Mouse (Mus musculus) inflammation-experienced regulatory T-cells, adult 6 months (primary cell): Measurements from ENCODE around the gene Olfr1337. TPM values are rescaled to one million over a fixed set of nuclear protein-coding genes. Genes with fewer than 3 reads are reported as not detected.
"Not testable (repeated sequence)": the region's sequence is repeated elsewhere in the genome, so short reads cannot be mapped to it uniquely, and the experiment has no call there.

Source experiments
- ATAC-seq: one replicate; pipeline ENCODE4 v1.8.0; 2017
- polyA plus RNA-seq, 3 experiments: library from polyadenylated mRNA; unstranded; fragments of 100-300 nt; shearing (Covaris generic); gene quantifications; one replicate each; pipeline ENCODE4 v1.2.1; 2017

Gene Olfr1337
- polyA plus RNA-seq: not detected

DNA sequence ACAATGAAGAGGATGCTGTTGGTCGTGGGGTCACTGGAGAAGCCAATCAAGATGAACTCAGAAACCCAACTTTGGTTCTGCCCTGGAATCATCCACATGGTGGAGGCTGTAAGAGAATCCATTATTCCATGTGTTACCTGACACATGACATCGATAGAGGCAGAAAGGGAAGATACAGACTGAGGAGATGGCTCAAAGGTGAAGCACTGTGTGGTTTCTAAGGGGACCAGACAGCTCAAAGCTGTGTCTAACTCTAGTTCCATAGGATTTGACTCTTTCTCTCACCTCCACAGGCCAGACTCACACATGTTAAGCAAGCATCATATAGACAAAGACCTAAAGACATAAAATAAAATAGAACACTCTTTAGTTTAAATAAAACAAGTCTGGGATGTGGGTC lies at the start of gene Olfr1337:
Gene Olfr1337 (minus strand): TSS at position 101 of the 400 bp plus-strand sequence.
- ATAC-seq: no peak

DNA sequence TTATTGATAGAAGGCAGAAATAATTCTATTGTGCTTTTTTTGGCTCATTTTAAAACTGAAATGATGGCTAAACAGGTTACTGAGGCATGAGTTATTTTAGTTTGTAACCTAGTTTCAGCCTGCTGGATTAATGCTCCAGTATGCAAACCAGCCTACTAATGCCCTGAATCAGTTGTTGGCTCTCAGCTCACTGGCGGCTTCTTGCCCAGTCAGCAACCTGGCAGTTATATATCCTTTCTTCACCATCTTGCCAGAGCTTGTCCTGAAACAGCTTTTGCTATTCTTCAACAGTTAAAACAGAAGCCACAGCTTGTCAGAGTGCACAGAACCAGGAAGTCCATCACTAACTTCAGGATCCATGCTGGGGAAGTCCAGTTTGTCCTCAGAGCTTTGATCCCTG lies 36.5 kb upstream of the Olfr1337 start:
- no peak for ATAC-seq

DNA sequence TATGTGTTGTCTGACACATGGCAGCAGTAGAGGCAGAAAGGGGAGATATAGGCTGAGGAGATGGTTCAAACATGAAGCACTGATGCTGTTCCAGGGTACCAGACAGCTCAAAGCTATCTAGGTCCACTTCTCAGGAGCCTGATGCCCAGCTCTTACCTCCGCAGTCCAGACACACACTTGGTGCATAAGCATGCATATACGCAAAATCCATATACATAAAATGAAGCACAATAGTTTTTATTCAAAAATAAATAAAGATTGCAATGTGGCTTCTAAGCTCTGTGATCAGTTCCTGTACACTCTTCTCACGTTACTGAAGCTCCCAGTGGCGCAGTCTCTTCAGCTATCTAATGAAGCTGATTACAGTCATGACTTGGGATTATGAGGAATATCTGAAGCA lies 27.5 kb upstream of the Olfr1337 start, which contains the start of gene Olfr1335:
Gene Olfr1335 (minus strand): TSS at position 101 of the 400 bp plus-strand sequence.
- no peak for ATAC-seq

DNA sequence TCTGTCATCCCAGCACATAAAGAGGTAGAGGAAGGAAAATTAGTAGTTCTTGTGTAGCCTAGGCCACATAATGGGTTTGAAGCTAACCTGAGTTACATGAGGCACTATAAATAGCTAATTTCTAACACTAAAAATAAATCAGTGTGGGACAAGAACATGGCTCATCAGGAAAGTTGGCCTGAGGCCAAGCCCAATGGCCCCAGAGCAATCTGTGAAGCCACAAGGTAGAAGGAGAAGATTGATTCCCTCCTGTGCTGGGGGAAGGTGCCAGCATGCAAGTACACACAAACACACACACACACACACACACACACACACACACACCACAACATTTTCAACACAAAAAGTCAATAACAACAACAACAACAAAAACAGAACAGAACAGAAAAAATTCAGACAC lies 10.4 kb upstream of the Olfr1337 start:
- ATAC-seq: not testable (repeated sequence)

DNA sequence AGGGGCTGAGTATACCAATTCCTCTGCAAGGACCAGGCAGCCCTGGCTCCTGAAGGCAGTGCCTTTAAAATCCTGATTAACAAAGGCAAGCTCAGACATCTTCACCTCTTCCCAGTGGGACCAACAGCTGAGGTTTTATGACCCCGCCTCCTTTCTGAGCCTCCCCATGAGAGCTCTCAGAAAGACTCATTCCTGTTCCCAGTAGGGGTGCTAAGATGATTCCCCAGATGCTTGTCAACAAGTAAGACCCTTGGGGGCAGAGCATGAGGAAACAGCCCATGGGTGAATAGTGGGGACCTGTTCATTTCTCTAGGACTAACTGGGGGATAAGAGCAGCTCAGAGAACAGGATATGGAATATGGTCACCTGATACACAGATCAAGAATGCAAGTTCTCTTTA lies 23.7 kb downstream of the Olfr1337 start, which contains the start of gene Olfr1338:
Gene Olfr1338 (minus strand): TSS at position 101 of the 400 bp plus-strand sequence.
- ATAC-seq: no peak

DNA sequence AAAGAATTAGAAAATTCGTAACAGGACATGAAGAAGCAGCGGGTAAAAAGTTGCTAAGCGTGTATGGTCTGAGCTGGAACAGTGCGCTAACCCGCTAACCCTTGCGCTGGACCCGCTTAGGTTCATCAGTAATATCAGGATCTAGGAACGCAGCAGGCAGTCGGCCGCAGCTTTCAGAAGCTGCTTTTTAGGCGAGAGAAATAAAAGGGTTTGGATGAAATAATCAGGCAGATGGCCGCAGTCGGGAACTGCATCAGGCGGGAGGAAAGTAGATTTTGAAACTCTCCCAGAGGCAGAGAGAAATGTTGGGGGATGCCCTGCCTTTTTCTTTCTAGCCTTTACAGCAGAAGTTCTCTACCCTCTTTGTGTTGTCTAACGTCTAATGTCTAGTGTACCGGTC lies 40.5 kb downstream of the Olfr1337 start:
- no peak for ATAC-seq

DNA sequence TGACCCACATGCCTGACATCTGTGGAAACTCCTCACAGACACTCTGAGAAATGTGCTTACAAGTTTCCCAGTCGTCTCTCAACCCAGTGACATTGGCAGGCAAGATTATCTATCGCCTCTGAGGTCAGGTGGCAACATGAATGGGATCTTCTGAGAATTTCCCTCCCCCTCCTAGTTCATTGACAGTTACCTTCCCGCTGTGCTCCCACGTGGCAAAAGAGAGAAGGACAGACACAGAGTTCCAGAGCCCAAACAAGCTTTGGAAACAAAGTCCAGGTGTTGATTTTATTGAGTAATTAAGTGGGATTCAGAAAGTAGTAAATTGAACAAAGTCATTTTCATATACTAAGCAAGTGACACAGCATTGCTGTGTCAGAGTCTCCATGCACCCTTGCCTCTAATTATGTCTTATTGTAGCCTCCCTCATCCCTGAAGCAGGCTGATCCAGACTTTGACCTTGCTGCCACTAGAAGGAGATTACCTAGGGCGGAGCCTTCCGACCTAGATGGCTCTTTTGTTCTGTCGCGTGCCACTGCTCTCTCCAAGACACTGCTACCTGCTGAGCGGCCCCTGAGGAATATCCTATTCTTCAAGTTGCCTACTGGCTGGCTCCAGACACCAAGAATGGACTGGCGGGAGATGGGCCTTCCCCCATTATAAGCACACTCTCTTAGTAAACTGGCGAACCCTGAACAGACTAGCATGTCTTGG lies 41.2 kb downstream of the Olfr1337 start:
- no peak for ATAC-seq

DNA sequence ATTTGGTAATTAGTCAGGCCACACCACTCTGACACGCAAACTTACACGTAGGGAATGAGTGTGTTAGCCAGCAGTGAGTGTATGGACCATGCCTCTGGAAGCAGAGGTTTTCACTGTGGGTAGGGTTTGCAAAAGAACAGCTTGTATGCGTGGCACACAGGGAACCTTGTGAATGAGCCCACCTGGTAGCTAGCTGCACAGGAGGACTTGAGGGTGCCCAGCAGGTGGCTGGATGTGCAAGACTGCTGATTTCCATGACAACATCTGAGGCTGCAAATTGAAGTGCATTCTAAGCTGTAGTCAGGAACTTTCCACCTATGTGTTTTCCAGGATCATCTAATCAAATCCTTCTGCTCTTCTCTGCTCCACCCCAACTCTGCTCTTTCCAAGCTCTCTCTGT lies 42.8 kb downstream of the Olfr1337 start:
- ATAC-seq: no peak

DNA sequence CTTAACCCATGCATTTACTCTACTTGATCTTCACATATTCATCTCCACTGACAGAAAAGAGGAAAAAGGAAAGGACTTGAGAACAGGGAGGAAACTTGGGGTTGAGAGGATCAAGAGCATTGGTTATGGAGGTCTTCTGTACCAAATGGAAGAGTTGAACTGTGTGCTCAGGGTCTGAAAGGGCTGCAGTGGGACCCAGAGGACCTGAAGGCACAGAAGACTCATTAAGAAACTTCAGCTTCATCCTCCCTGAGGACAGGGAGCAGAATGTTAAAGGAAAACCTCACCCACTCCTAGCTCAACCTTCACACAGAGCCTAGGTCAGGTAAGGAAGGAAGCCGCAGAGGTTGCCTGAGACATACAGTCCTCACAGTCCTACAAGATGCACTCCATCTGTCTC lies 50.5 kb downstream of the Olfr1337 start, which contains the start of gene Olfr1339:
Gene Olfr1339 (plus strand): TSS at position 301 of the 400 bp plus-strand sequence.
- no peak for ATAC-seq

Other genes with a start within 250 kb of the Olfr1337 start
- gene Tmem125, start 238.5 kb downstream of the Olfr1337 start, polyA plus RNA-seq: not detected
- under 1 TPM in 1 of 3 experiments, not detected in 2; 0.09 TPM for gene Cfap57, start 161.8 kb downstream of the Olfr1337 start, polyA plus RNA-seq
- gene Ebna1bp2, start 161.8 kb downstream of the Olfr1337 start, polyA plus RNA-seq: 100 to 1,000 TPM; 160 to 179 (median 172) TPM
- gene Olfr62, start 123.6 kb downstream of the Olfr1337 start, polyA plus RNA-seq: not detected
- not detected for gene Olfr1342, start 89.8 kb downstream of the Olfr1337 start, polyA plus RNA-seq
- gene Olfr1341, start 79.1 kb downstream of the Olfr1337 start, polyA plus RNA-seq: not detected
- not detected for gene Olfr1340, start 62.4 kb downstream of the Olfr1337 start, polyA plus RNA-seq
- not detected for gene Olfr1339, start 50.4 kb downstream of the Olfr1337 start, polyA plus RNA-seq
- gene Olfr1338, start 23.8 kb downstream of the Olfr1337 start, polyA plus RNA-seq: not detected
- not detected for gene Olfr1335, start 27.4 kb upstream of the Olfr1337 start, polyA plus RNA-seq
- gene Olfr1333, start 53.7 kb upstream of the Olfr1337 start, polyA plus RNA-seq: not detected
- not detected for gene Olfr1331, start 82.1 kb upstream of the Olfr1337 start, polyA plus RNA-seq
- under 1 TPM in 1 of 3 experiments, not detected in 2; 0.11 TPM for gene Olfr1330, start 106.0 kb upstream of the Olfr1337 start, polyA plus RNA-seq
- not detected for gene Olfr1329, start 134.9 kb upstream of the Olfr1337 start, polyA plus RNA-seq
- gene Olfr1328, start 156.0 kb upstream of the Olfr1337 start, polyA plus RNA-seq: not detected
- gene Lao1, start 179.0 kb upstream of the Olfr1337 start, polyA plus RNA-seq: not detected